Mouse (Mus musculus) spleen, postnatal 14 days (tissue): ENCODE results near the gene St13.

Experiments used
- DNase-seq, 2 experiments: peaks; one replicate each; pipeline ENCODE4 v3.0.0; 2021 to 2022; ENCODE audit warnings: low spot score in 2 of 2

The St13 gene

GRCm38 (mm10) chr15:81320137-81320536 is 79.7 kb downstream of the St13 start:
- no peak for DNase-seq

- no peak for DNase-seq
These were observed 80.4 kb downstream of the St13 start for GRCm38 (mm10) chr15:81319462-81319861.

GRCm38 (mm10) chr15:81313928-81314327 is 85.9 kb downstream of the St13 start:
- DNase-seq: no peak
